Mouse (Mus musculus) ES-E14 (cell line): Measurements from ENCODE around the gene Pdcd4. TPM values are rescaled to one million over a fixed set of nuclear protein-coding genes. Genes with fewer than 3 reads are reported as not detected.

Experiments
- DNase-seq: peaks from one replicate; pipeline ENCODE4 v3.0.0-alpha.2; 2013; ENCODE audit warnings: low read depth, low spot score
- H3K27ac ChIP-seq: 2 replicates; pipeline ENCODE4 v1.5.1; 2012; ENCODE audit warnings: low read depth, mild to moderate bottlenecking, low read length, moderate library complexity, mixed read lengths; ENCODE audit not compliant: poor library complexity, insufficient read depth, severe bottlenecking
- H3K36me3 ChIP-seq: 2 replicates; pipeline ENCODE4 v1.6.1; 2012; ENCODE audit warnings: mild to moderate bottlenecking, low read length, moderate library complexity, mixed read lengths; ENCODE audit not compliant: control insufficient read depth, poor library complexity, insufficient read depth, severe bottlenecking
- H3K4me1 ChIP-seq, 2 experiments: fragments of 150-350 bp in 1 of 2; sonication (generic) in 1 of 2; 2 replicates each; pipeline ENCODE4 v1.6.1; 2012; ENCODE audit warnings: low read length in 2 of 2, mild to moderate bottlenecking in 1 of 2, mixed read lengths in 1 of 2; ENCODE audit not compliant: control insufficient read depth in 2 of 2, insufficient read depth in 2 of 2, poor library complexity in 1 of 2
- H3K4me3 ChIP-seq, 2 experiments: fragments of 150-350 bp in 1 of 2; sonication (generic) in 1 of 2; 2 replicates each; pipeline ENCODE4 v1.5.1; 2012; ENCODE audit warnings: low read length in 2 of 2, low read depth in 1 of 2, mild to moderate bottlenecking in 1 of 2, mixed read lengths in 1 of 2; ENCODE audit not compliant: insufficient read depth in 1 of 2, poor library complexity in 1 of 2, severe bottlenecking in 1 of 2
- H3K9ac ChIP-seq: 2 replicates; pipeline ENCODE4 v1.6.1; 2012; ENCODE audit warnings: low read depth, mild to moderate bottlenecking, low read length, mixed read lengths; ENCODE audit not compliant: poor library complexity, insufficient read depth, severe bottlenecking
- H3K9me3 ChIP-seq: fragments of 150-350 bp; sonication (generic); 2 replicates; pipeline ENCODE4 v1.6.1; 2012; ENCODE audit warnings: low read depth, mild to moderate bottlenecking, low read length; ENCODE audit not compliant: control insufficient read depth, insufficient read depth
- CHD2 ChIP-seq: IDR thresholded peaks from 2 replicates; pipeline ENCODE4 v1.6.1; 2014; ENCODE audit warnings: mild to moderate bottlenecking, low read depth, low read length, inconsistent platforms
- HCFC1 ChIP-seq: IDR thresholded peaks from 2 replicates; pipeline ENCODE4 v1.6.1; 2012; ENCODE audit warnings: low read length, inconsistent platforms, borderline replicate concordance; ENCODE audit not compliant: insufficient read depth
- MAFK ChIP-seq: IDR thresholded peaks from 2 replicates; pipeline ENCODE4 v1.6.1; 2014; ENCODE audit warnings: mild to moderate bottlenecking, low read depth, low read length, inconsistent platforms; ENCODE audit not compliant: insufficient read depth
- ZC3H11A ChIP-seq: IDR thresholded peaks from 2 replicates; pipeline ENCODE4 v1.6.1; 2012; ENCODE audit warnings: low read depth, mild to moderate bottlenecking, inconsistent platforms, low read length, borderline replicate concordance
- ZNF384 ChIP-seq: IDR thresholded peaks from 2 replicates; pipeline ENCODE4 v1.6.1; 2012; ENCODE audit warnings: low read depth, low read length, inconsistent platforms
- in situ Hi-C, 2 experiments: fragments of 600-800 bp; cut with MboI; formaldehyde crosslinking; loops; one replicate each; pipeline ENCODE4 v1.15.1; 2025; ENCODE audit warnings: low sequenced_read_pairs in 2 of 2, inconsistent platforms in 1 of 2; ENCODE audit not compliant: unreplicated experiment in 2 of 2
- total RNA-seq: library from RNA; depleted of rRNA; stranded (reverse); fragments of 300-350 nt; gene quantifications from 2 replicates; pipeline ENCODE4 v1.2.3, GENCODE M21; 2012

The Pdcd4 gene
- total RNA-seq, 1 experiment: 13.4 TPM

GRCm38 (mm10) chr19:53851352-53851751, 40.7 kb upstream of the Pdcd4 start:
- no peak overlapping the region for H3K9ac ChIP-seq
- no peak for DNase-seq
- no peak overlapping the region for H3K4me3 ChIP-seq
- no peak overlapping the region for H3K27ac ChIP-seq
- TF ChIP-seq ZC3H11A: no peak
- TF ChIP-seq CHD2: no peak
- TF ChIP-seq HCFC1: no peak
- no peak for TF ChIP-seq ZNF384
- no peak for TF ChIP-seq MAFK
- no peaks in the 10 kb centered on the region for H3K36me3 ChIP-seq
- H3K9me3 ChIP-seq: no peaks in the 10 kb centered on the region
- in situ Hi-C loops: no loop called here
- no peaks in the 10 kb centered on the region for H3K4me1 ChIP-seq

- in situ Hi-C loops: no loop called here
- Histone ChIP-seq H3K9ac (no peak overlapping the region), H3K27ac (no peak overlapping the region), H3K4me3 (no peak overlapping the region), H3K9me3 (no peaks in the 10 kb centered on the region), H3K4me1 (no peaks in the 10 kb centered on the region), H3K36me3 (no peaks in the 10 kb centered on the region)
- DNase-seq: no peak
- no peak for TF ChIP-seq HCFC1
- no peak for TF ChIP-seq CHD2
- no peak for TF ChIP-seq MAFK
- TF ChIP-seq ZNF384: no peak
- TF ChIP-seq ZC3H11A: no peak
These were observed 40.0 kb upstream of the Pdcd4 start for GRCm38 (mm10) chr19:53851826-53852698.

- no peak for TF ChIP-seq CHD2
- no peak for TF ChIP-seq MAFK
- no peak for TF ChIP-seq ZC3H11A
- TF ChIP-seq HCFC1: no peak
- TF ChIP-seq ZNF384: no peak
- no peaks in the 10 kb centered on the region for H3K9me3 ChIP-seq
- no peak overlapping the region for H3K9ac ChIP-seq
- H3K36me3 ChIP-seq: no peaks in the 10 kb centered on the region
- in situ Hi-C loops: no loop called here
- no peaks in the 10 kb centered on the region for H3K4me1 ChIP-seq
- no peak overlapping the region for H3K4me3 ChIP-seq
- no peak for DNase-seq
- no peak overlapping the region for H3K27ac ChIP-seq
These were observed 39.2 kb upstream of the Pdcd4 start for GRCm38 (mm10) chr19:53852699-53853451.

GRCm38 (mm10) chr19:53854978-53855377, 37.1 kb upstream of the Pdcd4 start:
- Histone ChIP-seq H3K27ac (no peak overlapping the region), H3K4me3 (no peak overlapping the region), H3K36me3 (no peaks in the 10 kb centered on the region), H3K9me3 (no peaks in the 10 kb centered on the region), H3K9ac (no peak overlapping the region), H3K4me1 (peaks cover 0 to 10% of the 10 kb centered on the region in 2 experiments; a peak in 1 of 4 replicates)
- TF ChIP-seq CHD2: no peak
- no peak for TF ChIP-seq ZC3H11A
- TF ChIP-seq HCFC1: no peak
- no peak for TF ChIP-seq ZNF384
- TF ChIP-seq MAFK: no peak
- in situ Hi-C loops: no loop called here
- no peak for DNase-seq
